Mouse (Mus musculus) lung, adult 10 weeks (tissue): Measurements from ENCODE around the gene Adck2. TPM values are rescaled to one million over a fixed set of nuclear protein-coding genes. Genes with fewer than 3 reads are reported as not detected.

Source experiments
- polyA plus RNA-seq: library from polyadenylated mRNA; stranded (reverse); fragments of 350-450 nt; fragmentation: Illumina TruSeq; extraction: RNeasy Lipid Tissue Mini Kit (QIAGEN cat#74804); gene quantifications from one replicate; pipeline ENCODE4 v1.2.3, GENCODE M21; 2014; ENCODE audit warnings: low read depth, low replicate concordance; ENCODE audit not compliant: insufficient read depth

Gene Adck2
- polyA plus RNA-seq: 13.5 TPM

GRCm38 (mm10) chr6:39573791-39574554 lies at the start of gene Adck2:
Adck2 (plus strand) TSS chr6:39573873.

DNA sequence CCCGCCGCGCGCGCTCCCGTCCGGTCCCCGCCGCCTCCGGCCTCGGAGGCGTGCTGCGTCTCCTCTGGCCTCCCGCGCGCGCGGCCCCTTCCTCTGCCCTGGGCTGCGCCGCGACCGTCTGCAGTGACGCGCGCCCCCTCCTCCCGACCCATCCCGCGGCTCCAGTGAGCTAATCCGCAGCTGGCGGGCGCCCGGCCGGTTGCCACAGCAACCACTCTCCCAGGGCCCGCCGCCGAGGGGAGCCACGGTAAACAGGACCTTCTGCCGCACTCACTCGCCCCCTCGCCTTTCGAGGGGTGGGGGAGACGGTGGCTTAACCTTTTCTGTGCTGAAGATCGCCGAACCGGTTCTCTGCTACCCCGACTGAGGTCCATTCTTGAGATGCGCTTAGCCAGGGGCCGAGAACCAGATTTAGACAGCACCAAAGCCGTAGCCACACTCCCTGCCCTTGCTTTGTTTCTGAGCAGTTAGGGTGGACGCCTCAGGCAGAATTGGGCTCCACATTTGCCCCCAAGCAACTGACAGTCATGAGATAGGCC lies 15.9 kb upstream of the Adck2 start, which contains the start of gene Dennd2a:
TSS of gene Dennd2a (minus strand) at position 145 of the 539 bp plus-strand sequence.

GRCm38 (mm10) chr6:39585517-39585916 lies 11.8 kb downstream of the Adck2 start, which contains the start of gene Gm42420:
Gm42420 (plus strand) TSS chr6:39585753.

DNA sequence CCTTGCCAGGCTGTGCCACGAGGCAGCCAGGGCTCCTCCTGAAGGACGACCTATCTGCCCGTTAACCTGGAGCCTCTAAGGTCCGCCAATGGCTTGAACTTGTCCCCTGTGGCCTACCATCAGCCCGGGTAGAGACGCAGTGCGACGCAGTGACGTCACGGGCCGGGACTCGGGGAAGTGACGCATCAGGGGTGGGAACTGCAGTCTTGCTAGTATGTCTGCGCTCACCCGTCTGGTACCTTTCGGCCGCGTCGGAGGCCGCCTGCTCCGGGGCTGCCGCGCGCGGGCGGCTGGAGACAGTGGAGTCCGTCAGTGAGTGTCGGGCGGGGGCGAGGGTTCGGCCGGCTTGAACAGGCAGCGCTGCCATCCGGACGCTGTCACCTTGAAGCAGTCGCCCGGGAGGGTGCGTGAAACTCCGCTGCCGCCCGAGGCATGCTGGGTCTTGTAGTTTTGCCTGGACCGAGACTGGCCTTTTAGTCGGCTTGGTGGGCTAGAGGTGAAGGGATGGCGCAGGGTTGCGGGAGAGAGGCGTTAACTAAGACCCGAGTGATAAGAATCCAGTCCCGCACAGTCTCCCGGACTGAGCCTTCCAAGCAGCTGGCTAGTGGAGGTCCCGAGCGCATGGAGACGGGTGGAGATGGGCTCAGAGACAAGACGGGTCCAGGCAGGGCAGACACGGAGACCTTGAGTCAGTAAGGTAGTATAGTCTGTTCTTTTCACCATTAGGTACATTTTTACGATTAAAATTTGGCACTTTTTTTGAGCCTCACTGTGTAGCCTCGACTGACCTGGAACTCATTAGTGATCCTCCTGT lies 18.9 kb downstream of the Adck2 start, which contains the start of gene Ndufb2:
TSS of gene Ndufb2 (plus strand) at position 174 of the 814 bp plus-strand sequence.

Other genes with a start within 250 kb of the Adck2 start
- 15.9 TPM for gene Slc37a3, start 196.2 kb upstream of the Adck2 start, polyA plus RNA-seq
- gene Rab19, start 192.7 kb upstream of the Adck2 start, polyA plus RNA-seq: 7.9 TPM
- 53.3 TPM for gene Mkrn1, start 153.4 kb upstream of the Adck2 start, polyA plus RNA-seq
- 8.2 TPM for gene Dennd2a, start 16.0 kb upstream of the Adck2 start, polyA plus RNA-seq
- gene Gm42420, start 11.9 kb downstream of the Adck2 start, polyA plus RNA-seq: 1.8 TPM
- 196 TPM for gene Ndufb2, start 18.7 kb downstream of the Adck2 start, polyA plus RNA-seq
- gene Braf, start 151.6 kb downstream of the Adck2 start, polyA plus RNA-seq: 4.8 TPM
- 112 TPM for gene Mrps33, start 237.1 kb downstream of the Adck2 start, polyA plus RNA-seq